Mouse (Mus musculus): ENCODE measurements around the gene Gm49325. TPM values are rescaled to one million over a fixed set of nuclear protein-coding genes. Genes with fewer than 3 reads are reported as not detected.
A peak's percentile ranks its signal among the peaks of the same experiment; 100 is the strongest.

Gene Gm49325
- polyA plus RNA-seq, 2 experiments from 2014 or later, result 3.0 TPM; not detected in 1

DNA sequence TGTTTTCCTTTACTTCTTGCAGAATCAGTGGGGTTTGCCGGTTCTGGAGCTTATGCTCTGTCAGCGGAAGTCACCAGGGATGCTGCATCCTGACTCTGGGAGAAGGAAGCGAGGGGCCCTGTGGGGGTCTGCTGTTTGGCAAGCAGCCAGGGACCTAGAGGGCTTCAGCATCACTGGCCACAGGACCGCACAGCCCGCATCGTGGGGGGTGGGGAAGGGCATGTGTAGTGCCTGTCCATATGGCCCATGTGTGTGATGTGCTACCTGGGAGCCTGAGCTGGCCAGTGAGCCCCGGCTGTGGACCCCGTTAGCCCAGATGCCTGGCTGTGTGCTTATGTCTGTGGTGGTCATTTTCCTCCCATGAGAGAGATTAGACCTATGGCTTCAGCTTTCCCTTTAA, 16.2 kb upstream of the Gm49325 start:
- no peak for ATAC-seq

GRCm38 (mm10) chr10:77590812-77591211, 15.2 kb upstream of the Gm49325 start:
- ATAC-seq, result peak; percentile 98

DNA sequence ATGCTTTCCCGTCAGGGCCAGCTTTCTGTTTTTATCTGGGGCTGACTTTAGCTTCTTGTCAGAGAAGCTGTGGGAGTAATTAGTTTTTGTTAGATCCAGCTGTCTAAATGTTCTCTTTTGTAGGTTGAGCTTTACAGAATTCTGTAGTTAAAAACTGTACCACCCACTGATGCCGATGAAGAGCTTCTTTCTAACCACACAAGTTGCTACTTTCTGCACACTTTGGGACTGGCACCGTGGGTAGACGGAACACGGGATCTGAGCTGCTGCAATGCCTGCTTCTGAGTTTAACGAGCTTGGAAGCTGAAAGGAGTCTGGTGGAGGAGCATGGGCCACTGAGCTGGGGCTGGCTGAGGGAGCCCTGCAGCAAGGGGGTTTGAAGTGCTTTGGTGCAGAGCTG, 14.5 kb upstream of the Gm49325 start:
- no peak for ATAC-seq

DNA sequence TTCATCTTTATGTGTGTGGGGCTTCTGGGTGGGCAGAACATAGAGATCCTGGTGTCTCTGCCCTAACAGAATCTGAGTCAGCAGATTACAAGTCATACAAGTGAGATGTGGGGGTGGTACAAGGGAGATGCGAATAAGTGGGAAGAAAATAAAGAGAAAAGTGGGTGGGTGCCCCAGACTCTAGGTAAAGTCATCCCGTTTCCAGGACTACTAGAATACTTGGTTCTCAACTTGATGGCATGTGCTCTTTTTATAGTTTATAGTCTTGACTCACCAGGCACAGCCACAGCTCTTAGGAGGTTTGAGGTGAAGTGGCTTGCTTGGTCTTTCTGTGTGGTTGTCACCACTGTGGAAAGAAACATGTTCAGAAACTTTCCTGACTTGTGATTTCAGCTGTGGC, 9.9 kb upstream of the Gm49325 start:
- ATAC-seq, result no peak

- no peak for ATAC-seq
Measured at GRCm38 (mm10) chr10:77603021-77603420, 3.0 kb upstream of the Gm49325 start.

GRCm38 (mm10) chr10:77604111-77604510, 1.9 kb upstream of the Gm49325 start:
- ATAC-seq, result no peak

DNA sequence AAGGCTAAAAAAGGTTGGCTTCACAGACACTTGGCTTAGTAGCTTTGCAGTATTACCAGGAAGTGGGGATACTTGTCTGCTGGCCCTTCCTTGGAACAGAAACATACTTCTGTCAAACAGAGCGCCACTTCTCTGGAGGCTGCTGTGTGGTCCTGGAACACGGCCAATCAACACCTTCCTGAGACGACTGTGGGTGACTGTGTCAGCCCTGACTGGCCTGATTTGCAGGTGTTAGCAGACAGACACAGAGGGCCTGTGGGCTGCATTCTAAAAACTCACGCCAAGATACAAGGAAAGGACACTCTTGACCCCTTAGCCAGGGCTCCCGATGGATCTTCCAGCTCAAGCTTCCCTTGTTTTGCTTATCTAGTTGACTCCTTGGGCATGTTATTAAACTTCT, 1.0 kb upstream of the Gm49325 start:
- ATAC-seq, result no peak

- ATAC-seq, result peak; percentile 12
Measured at GRCm38 (mm10) chr10:77605368-77605767, 629 bp upstream of the Gm49325 start.

GRCm38 (mm10) chr10:77606855-77607254, 858 bp downstream of the Gm49325 start:
- ATAC-seq, result peak; percentile 67

GRCm38 (mm10) chr10:77607441-77607840, 1.4 kb downstream of the Gm49325 start:
- ATAC-seq, result no peak

DNA sequence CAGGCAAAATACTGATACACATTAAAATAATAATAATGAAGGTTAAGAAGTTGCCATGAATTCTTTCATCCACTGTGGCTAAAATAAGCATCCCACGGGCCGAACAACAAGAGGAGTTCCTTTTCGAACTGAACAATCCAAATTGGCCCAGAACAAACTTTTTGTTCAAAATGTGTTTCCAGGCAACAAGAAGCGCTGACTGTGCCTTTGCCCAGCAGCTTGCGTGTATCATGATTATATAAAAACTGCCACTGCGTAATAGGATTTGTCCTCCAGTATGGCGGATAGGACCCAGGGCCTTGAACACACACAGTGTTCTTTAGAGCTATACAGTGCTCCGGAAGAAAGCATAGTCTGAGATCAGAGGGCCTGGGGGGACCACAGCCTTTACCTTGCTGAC, 2.6 kb downstream of the Gm49325 start:
- no peak for ATAC-seq

GRCm38 (mm10) chr10:77610221-77610961, 4.4 kb downstream of the Gm49325 start:
- ATAC-seq, result no peak

- no peak for ATAC-seq
Measured at GRCm38 (mm10) chr10:77613409-77613808, 7.4 kb downstream of the Gm49325 start.

GRCm38 (mm10) chr10:77615647-77616046, 9.7 kb downstream of the Gm49325 start:
- no peak for ATAC-seq

DNA sequence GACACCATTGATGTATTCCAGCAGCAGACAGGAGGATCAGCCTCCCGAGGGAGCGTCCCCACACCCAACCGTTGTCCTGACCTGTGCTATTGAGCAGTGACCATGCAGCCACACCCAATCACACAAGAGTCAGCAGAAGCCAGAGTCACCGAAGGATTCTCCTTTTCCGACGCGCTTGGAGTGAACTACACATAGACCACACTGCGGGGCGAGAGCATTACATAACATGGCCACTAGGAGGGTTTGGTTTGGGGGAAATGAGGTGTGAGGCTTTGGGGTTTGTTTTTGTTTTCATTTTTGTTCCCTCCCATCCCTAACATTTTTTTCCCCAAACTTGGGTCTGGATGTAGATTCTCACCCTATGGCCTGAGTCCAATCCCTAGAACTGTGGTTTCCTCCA, 10.2 kb downstream of the Gm49325 start:
- ATAC-seq, result no peak

- no peak for ATAC-seq
Measured at GRCm38 (mm10) chr10:77616926-77617325, 10.9 kb downstream of the Gm49325 start.

- ATAC-seq, result no peak
Measured at GRCm38 (mm10) chr10:77621546-77621945, 15.5 kb downstream of the Gm49325 start.

- ATAC-seq, result peak; percentile 85
Measured at GRCm38 (mm10) chr10:77622055-77622988, 16.3 kb downstream of the Gm49325 start, which contains the start of gene Ube2g2. Ube2g2 (plus strand) TSS chr10:77622275.

- no peak for ATAC-seq
Measured at GRCm38 (mm10) chr10:77623069-77623492, 17.1 kb downstream of the Gm49325 start.

- no peak for ATAC-seq
Measured at GRCm38 (mm10) chr10:77623639-77624400, 17.8 kb downstream of the Gm49325 start.

DNA sequence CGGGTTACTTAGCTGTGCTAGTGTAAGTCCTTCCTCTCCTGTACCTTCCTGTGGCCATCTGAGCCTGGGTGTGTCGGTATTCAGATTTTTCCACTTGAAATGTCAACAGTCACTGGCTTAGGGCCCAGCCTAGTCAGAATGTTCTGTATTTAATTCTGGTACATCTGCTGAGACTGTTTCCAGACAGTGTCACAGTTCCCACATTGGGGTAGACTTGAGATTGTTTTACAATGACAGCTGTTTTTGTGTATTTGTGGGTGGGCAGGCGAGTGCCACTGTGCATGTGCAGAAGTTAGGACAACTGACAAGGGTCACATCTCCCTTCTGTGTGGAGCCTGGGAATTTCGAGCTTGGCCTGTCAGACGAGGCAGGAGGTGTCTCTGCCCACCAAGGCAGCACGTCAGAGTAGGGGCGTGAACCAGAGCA, 18.6 kb downstream of the Gm49325 start:
- ATAC-seq, result no peak

- no peak for ATAC-seq
Measured at GRCm38 (mm10) chr10:77626036-77626435, 20.0 kb downstream of the Gm49325 start.

DNA sequence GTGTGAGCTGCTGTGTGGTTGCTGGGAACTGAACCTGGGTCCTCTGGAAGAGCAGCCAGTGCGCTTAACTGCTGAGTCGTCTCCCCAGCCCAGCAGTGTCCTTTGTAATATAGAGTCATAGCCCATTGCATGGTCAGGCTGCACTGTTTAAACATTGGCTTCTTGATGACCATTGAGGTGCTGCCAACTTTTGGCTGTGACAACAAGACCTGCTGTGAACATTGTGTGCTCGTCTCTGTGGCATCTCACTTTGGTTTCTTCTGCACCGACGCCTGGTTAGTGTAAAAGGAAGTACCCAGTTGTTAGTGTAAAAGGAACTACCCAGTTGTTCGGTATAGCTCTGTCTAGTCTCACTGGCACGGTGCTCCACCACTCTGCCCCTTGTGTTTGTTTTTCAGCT, 20.6 kb downstream of the Gm49325 start:
- ATAC-seq, result no peak
